Mouse (Mus musculus) cortical plate, adult 2 months (tissue): ENCODE measurements around the gene Lhx5. TPM values are rescaled to one million over a fixed set of nuclear protein-coding genes. Genes with fewer than 3 reads are reported as not detected.
A peak's percentile ranks its signal among the peaks of the same experiment; 100 is the strongest.

Experiments used
- H3K27ac ChIP-seq: fragments of 200-500 bp; 2 replicates; pipeline ENCODE4 v1.5.1; 2012; ENCODE audit warnings: low read length, control low read depth, inconsistent platforms; ENCODE audit not compliant: insufficient read depth
- H3K4me1 ChIP-seq: fragments of 200-500 bp; 2 replicates; pipeline ENCODE4 v1.6.1; 2011; ENCODE audit warnings: low read length; ENCODE audit not compliant: control insufficient read depth, insufficient read depth
- H3K4me3 ChIP-seq: fragments of 200-500 bp; 2 replicates; pipeline ENCODE4 v1.5.1; 2011; ENCODE audit warnings: mild to moderate bottlenecking, low read length, control low read depth; ENCODE audit not compliant: insufficient read depth
- CTCF ChIP-seq: fragments of 200-500 bp; IDR thresholded peaks from 2 replicates; pipeline ENCODE4 v1.5.1; 2011; ENCODE audit warnings: mild to moderate bottlenecking, control low read depth, low read length; ENCODE audit not compliant: insufficient read depth; ENCODE audit errors: extremely low read depth
- POLR2A ChIP-seq: fragments of 200-500 bp; IDR thresholded peaks from 2 replicates; pipeline ENCODE4 v1.6.1; 2011; ENCODE audit warnings: mild to moderate bottlenecking, low read length, control low read depth; ENCODE audit not compliant: insufficient read depth; ENCODE audit errors: extremely low read depth
- polyA plus RNA-seq: library from polyadenylated mRNA; depleted of rRNA; stranded (reverse); fragments of >200 nt; gene quantifications from 2 replicates; pipeline ENCODE4 v1.2.3, GENCODE M21; 2012

Gene Lhx5
- polyA plus RNA-seq, 1 experiment, result not detected

DNA sequence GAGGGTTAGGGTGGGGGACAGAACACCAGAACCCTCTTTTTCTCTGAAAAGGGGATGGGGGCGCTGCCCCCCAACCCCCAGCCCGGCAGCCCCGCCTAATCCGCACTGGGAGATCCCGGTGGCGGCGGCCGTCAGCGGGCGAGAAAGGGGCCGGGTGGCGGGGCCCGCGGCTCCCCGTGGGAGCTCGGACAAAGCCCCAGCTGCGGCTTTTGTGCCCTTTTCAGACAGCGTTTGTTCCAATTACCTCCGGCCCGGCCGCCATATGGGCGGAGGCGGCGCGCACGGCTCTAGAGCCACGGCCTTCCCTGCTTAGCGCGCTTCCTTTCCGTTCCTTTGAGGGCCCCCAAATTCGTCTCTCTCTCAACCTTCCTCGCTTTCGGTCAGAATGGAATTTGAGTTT is 6.5 kb downstream of the Lhx5 start:
- Histone ChIP-seq H3K4me3 (no peak overlapping the region), H3K4me1 (no peaks in the 10 kb centered on the region), H3K27ac (no peak overlapping the region)
- TF ChIP-seq CTCF, result no peak
- TF ChIP-seq POLR2A, result no peak

DNA sequence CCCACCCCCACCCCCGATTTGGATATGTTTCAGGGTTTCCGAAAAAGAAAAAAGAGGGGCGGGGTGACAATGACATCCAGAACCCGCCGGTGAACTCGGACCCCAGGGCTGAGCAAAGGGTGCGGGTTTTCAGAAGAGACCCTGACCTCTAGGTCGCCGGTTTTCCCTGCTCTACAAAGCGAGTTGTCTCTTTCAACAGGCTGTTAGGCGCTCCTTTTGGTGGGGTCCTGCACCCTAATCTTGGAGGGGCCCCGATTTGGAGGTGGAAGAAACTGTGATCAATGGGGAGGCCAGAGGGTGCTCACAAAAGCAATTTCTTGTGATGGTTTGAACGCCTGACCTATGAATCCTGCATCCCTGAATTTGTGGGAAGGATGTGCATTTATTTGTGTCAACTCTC is 7.0 kb downstream of the Lhx5 start:
- Histone ChIP-seq H3K4me3 (no peak overlapping the region), H3K27ac (no peak overlapping the region), H3K4me1 (no peaks in the 10 kb centered on the region)
- TF ChIP-seq CTCF, result no peak
- no peak for TF ChIP-seq POLR2A

DNA sequence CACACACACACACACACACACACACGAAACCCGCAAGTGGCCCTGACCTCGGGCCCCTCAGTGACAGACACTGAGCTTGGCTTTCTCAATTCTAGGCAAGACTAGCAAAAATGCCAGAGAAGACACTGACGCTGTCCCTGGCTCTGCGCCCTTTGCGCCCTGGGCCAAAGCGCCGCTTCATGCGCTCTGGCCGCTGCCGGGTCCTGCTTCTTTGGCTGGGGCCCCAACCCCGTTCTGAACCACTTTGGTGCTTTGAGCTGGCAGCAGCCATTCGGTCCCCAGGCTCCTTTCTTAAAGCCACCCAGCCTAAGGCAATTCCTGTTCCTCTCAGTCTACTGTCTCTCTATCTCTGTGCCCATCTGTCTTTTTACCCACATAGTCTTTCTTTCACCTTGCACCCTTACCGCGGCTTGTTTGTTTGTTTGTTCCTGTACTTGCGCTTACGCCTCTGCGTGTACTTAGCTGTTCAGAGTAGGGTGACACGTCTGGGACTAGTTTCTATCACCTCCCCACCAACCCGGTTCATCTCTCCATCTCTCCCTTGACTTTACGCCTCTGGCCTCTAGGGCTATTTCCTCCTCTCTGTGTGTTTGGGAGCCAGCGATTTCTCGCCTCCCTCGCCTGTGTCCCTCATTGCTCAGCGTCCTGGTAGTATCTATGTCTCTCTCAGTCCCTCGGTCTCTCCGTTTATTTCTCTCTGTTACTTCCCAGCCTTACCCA is 7.7 kb downstream of the Lhx5 start:
- H3K4me1 ChIP-seq, result no peaks in the 10 kb centered on the region
- H3K4me3 ChIP-seq, result no peak overlapping the region
- no peak overlapping the region for H3K27ac ChIP-seq
- no peak for TF ChIP-seq CTCF
- no peak for TF ChIP-seq POLR2A

DNA sequence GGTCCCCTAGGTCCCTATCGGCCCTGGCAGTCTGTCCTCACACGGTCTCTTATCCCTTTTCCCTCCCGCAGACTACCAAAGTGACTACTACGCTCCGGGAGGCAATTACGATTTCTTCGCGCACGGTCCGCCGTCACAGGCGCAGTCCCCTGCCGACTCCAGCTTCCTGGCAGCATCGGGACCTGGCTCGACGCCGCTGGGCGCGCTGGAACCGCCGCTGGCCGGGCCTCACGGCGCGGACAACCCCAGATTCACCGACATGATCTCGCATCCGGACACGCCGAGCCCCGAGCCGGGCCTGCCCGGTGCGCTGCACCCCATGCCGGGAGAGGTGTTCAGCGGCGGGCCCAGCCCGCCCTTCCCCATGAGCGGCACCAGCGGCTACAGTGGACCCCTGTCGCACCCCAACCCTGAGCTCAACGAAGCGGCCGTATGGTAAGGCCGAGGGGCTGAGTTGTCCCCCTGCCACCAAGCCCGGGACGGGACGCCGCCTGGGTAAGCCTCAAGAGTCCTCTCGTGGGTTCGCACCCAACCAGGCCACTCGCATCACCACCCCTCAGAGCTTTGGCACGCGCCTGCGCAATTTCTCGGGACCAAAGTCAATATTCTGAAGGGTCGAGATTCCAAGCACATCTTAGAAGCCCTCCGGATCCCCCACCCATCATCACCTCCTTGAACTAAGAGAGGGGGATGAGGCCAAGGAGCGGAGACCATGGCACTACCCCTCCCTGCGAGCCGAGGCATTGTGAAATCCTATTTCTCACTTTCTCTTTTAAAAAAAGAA is 8.6 kb downstream of the Lhx5 start:
- Histone ChIP-seq H3K4me3 (no peak overlapping the region), H3K4me1 (no peaks in the 10 kb centered on the region), H3K27ac (no peak overlapping the region)
- TF ChIP-seq POLR2A (no peak), CTCF (no peak)

DNA sequence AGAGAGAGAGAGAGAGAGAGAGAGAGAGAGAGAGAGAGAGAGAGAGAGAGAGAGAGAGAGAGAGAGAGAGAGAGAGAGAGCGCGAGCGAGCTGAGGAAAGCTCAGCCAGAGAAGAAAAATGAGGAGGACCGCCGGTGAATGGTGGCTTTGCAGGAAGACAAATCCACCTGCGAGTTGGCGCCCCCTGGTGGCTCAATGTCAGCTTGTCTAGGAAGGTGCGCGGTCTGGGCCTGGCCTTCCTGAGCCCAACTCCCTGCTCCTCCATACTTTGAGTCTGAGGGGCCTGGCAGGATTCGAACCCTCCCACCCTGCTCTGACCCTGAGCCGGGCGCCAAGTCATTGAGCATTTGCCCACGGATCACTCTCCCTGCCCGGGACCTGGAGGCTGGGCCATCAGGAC is 9.2 kb downstream of the Lhx5 start:
- TF ChIP-seq CTCF (peak; percentile 71), POLR2A (no peak)
- Histone ChIP-seq H3K27ac (no peak overlapping the region), H3K4me3 (no peak overlapping the region), H3K4me1 (no peaks in the 10 kb centered on the region)

DNA sequence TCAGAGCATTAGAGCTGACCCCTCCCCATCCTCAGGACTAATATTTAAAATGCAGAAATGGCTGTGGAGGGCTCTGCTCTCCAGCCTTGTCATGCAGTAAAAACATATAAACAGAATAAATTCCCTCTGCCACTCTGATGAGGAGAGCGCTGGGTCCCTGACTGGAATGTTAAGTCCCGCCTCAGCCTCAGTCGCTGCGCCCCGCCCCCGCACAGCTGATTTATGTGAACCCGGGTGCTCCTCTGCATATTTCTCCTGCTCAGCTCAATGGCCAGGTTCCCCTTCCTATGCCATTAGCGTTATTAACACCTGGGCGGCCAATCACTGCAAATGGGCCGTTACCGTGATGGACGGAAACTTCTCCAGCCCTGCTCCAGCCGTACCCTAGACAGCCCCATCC is 15.8 kb downstream of the Lhx5 start:
- Histone ChIP-seq H3K4me3 (no peak overlapping the region), H3K27ac (no peak overlapping the region), H3K4me1 (no peaks in the 10 kb centered on the region)
- TF ChIP-seq POLR2A (no peak), CTCF (no peak)

DNA sequence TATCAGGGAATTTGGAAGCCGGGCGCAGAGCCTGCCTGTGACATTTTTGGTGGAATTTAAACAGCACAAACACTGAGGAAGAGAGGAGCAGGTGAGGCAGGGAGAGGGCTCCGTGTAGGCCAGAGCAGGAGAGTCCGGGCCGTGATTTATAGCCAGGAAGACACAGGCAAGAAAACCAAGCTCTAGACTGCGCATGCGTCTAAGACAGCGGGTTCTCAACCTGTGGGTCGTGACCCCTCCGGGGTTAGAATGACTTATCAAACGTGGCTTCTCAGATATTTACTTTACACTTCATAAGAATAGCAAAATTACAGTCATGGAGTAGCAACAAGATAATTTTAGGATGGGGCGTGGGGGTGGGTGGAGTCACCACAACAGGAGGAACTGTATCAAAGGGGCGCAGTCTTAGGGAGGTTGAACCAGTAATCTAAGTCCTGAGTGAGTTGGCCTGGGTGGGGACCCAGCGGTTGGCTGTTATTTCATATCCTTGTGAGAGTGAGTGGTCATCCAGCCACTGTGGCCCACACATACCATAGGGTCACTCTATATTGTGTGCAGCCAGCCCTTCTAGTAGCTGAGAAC is 23.3 kb downstream of the Lhx5 start:
- Histone ChIP-seq H3K4me1 (no peaks in the 10 kb centered on the region), H3K4me3 (no peak overlapping the region), H3K27ac (no peak overlapping the region)
- no peak for TF ChIP-seq POLR2A

DNA sequence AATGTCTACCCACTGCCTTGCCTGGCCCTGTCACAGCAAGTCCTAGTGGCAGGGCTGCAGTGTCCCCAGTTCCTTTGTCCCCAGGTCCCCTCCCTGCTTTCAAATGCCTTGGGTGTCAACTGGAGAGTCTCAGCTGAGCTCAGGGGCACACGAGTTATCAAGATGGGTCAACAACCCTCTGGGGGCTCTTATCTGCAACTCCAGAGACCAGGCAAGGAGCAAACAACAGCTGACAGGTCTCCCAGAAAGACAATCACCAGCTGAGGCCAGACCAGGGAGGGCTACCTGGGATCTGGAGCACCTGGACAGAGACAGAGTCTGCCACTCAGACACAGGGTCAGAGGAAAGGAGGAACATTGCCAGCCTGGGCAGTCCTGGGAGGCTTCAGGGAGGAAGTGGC is 24.8 kb downstream of the Lhx5 start:
- TF ChIP-seq CTCF (no peak), POLR2A (no peak)
- Histone ChIP-seq H3K27ac (no peak overlapping the region), H3K4me1 (no peaks in the 10 kb centered on the region), H3K4me3 (no peak overlapping the region)

DNA sequence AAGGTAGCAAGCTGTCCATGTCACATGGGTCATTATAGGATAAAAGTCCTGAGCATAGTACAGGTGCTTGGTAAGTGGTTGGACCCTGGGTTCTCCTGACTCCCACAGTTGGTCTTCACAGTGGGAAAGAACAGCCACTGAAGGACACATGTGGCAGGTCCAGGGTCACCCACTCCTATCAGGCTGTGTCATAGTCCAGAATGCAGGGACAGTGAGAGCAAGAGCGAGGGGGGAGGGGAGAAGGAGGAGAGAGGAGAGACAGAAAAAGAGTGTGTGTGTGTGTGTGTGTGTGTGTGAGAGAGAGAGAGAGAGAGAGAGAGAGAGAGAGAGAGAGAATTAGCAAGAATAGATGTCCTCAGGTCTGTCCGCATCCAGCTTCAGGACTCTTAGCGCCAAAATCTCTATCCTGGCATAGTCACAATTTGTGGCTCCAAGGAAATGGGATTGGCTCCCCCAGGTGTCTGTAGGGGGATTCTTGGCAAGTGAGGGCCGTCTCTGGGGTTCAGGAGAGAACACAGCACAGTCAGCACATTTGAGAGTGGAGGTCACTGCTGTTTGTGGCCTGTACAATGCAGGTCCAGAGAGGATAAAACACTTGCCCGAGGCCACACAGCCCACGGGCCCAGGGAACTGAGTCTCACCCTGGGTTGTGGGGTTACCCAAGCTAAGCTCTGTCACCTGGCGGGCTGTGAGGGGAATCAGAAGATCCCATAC is 25.5 kb downstream of the Lhx5 start:
- H3K27ac ChIP-seq, result no peak overlapping the region

DNA sequence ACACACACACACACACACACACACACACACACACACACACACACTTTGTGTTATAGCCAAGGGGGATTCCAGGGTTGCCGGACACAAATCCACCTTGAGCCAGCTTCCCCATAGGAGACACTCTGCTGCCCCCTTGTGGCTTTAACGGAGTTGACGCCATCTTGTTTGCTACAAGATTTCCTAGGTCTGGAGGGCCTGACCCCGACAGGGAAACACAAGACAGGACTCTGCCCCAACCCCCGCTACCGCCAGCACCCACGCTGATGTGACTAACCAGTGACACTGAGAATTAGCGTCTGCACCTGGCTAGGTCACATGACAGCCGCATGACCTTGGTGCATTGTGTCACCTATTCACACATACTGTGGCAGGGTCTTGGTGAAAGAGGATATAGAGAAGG is 26.1 kb downstream of the Lhx5 start:
- no peaks in the 10 kb centered on the region for H3K4me1 ChIP-seq
- H3K4me3 ChIP-seq, result no peak overlapping the region
- TF ChIP-seq CTCF (peak; percentile 72), POLR2A (no peak)
- H3K27ac ChIP-seq, result no peak overlapping the region

More for the DNA sequence above, 25.5 kb downstream of the Lhx5 start:
- TF ChIP-seq POLR2A (no peak), CTCF (no peak)
- no peaks in the 10 kb centered on the region for H3K4me1 ChIP-seq
- H3K4me3 ChIP-seq, result no peak overlapping the region
